Mouse (Mus musculus): ENCODE measurements around the gene Mtfp1.

GRCm38 (mm10) chr11:4099447-4099846 is 4.2 kb upstream of the Mtfp1 start:
- no peak for TF ChIP-seq EP300 (IDR thresholded peaks at IDR 0.05; ENCODE audit: insufficient read depth, low read depth, low read length)
- no peak for TF ChIP-seq CTCF (IDR thresholded peaks at IDR 0.05; ENCODE audit: low read depth, low read length)
- no peak for TF ChIP-seq POLR2A (IDR thresholded peaks at IDR 0.05; ENCODE audit: insufficient read depth, low read length)
